Mouse (Mus musculus): ENCODE measurements at regions not wholly inside any gene's neighbourhood (a gene's known extent, or its start where the extent isn't known, plus 50 kb on each side); places are given as distances from the start of the nearest gene placed in this dataset.

- peak in 1 of 2 experiments; percentile 15 for DNase-seq
Measured at GRCm38 (mm10) chr3:34885137-34885536, 234.9 kb downstream of the Sox2 start.

DNA sequence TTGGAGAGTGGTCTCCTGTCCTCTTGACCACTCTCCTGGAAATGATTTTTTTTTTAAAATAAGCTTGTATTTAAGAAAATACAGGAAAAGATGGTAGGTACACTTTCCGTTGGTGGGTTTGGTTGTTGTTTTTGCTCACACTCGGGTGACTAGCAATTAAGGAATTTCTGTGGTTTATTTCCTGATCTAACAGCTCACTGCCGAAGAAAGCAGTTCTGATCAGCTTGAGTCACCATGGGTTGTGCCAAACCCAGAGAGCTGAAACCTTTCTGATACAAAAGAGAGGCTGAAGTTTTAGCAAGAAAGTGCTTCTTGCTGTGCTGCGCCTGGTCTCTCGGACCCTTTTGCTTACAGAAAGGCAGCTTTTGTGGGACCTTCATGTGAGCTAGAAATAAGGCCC, 243.2 kb downstream of the Sox2 start:
- no peak for DNase-seq

GRCm38 (mm10) chr3:34903106-34903505, 252.9 kb downstream of the Sox2 start:
- DNase-seq: no peak

- no peak for DNase-seq
Measured at GRCm38 (mm10) chr3:34908489-34908888, 258.3 kb downstream of the Sox2 start.

GRCm38 (mm10) chr3:34909350-34909749, 259.1 kb downstream of the Sox2 start:
- DNase-seq: no peak

DNA sequence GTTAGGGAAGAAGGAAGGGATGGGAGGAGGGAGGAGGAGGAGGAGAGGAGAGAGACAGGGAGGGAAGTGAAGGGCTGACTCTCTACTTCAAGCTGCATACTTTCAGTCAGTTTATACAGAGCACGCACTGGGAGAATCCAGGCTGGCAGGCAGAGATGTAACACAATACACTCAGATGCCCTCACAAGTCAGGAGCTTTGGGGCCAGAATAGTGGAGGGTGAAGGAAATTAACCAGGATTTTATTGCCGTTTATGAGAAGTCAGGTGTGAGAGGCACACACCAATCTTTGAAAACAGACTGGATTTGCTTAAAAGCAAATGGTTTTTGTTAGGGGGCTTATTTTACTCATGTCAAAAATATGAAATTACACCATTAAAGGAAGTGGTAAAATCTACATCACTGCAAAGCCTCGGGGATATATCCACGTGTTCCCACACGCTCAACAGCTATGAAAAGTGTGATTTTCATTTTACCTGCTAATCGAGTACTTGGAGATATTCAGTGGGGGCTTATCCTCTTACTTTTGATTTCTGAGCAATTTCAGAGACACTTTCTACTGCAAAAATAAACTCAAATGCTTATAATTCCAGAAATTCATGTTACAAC, 268.2 kb downstream of the Sox2 start:
- no peak for DNase-seq

GRCm38 (mm10) chr3:34920497-34920896, 270.3 kb downstream of the Sox2 start:
- DNase-seq: no peak

GRCm38 (mm10) chr3:34949867-34950266, 299.7 kb downstream of the Sox2 start:
- no peak for DNase-seq

DNA sequence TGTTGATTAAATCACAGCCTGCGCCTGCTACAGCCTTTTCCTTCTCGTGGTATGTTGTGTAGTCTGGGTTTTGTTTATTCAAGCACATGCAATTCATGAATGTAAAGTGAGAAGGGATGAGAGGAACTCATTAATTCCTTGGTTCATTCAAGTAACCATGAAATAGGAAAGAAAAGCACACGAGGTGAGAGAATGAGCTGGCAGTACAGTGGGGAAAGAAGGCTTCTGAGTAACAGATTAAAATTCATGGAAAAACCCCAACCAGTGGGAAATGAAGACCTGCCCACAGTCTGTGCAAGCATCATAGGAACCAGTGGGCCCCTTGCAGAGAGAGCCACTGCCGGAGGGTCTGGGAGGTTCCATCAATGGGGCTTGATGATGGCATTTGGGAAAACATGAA, 306.0 kb downstream of the Sox2 start:
- no peak for DNase-seq

DNA sequence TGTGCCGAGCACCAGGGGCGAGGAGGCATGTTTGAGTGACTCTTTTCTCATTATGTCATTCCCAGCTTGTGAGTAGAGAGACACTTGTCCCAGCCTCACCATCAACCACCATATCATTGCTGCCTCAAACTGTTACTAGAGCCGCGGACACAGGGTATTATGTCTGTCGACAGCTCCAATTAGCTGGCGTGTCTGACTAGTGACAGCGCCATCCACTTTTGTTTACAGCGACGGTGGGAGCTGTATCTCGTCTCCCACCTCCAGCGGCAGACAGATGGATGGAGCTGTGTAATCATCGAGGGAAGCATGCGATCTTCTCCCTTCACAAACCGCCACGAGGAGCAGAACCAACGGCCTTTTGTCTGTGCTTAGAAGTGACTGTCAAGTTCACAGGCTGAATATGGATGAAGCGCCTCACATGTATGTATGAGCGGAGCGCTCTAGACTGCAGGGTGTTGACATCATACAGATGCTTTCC, 308.9 kb downstream of the Sox2 start:
- DNase-seq: no peak

DNA sequence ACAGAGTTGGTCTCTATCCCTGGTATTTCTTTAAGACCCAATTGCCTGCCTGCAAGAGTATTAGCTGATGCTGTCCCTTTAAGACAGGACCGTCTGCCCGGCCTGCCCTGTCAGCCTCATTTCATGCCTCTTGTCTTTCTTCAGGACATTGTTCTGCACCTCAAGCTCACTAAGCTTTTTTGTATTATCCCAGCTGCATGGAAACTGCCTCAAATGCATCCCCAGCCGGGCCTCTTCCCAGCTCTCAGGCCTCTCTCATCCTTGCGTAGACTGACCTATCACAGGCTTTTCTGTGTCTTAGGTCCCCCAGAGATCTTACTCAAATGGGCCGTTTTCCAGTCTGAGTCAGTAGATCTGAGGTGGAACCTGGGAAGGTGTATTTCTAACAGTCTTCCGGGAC, 316.2 kb downstream of the Sox2 start:
- no peak for DNase-seq

DNA sequence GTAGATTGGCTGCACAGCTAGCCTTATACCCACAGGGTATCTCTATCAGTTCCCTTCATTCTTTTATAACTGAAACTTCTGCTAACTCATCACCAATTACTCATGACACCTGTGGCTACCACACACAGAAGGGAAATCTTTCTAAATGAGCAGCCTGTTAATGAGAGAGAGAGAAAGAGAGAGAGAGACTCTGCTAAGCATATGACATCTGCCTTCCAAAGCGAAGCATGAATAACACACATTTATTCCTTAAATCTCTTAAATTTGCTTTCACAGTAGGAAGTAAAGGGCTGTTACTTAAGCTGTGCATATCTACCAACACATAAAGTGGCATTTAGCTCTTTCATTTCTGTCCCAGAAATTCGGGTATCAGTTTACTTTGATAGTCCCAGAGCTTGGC, 317.7 kb downstream of the Sox2 start:
- DNase-seq: no peak

DNA sequence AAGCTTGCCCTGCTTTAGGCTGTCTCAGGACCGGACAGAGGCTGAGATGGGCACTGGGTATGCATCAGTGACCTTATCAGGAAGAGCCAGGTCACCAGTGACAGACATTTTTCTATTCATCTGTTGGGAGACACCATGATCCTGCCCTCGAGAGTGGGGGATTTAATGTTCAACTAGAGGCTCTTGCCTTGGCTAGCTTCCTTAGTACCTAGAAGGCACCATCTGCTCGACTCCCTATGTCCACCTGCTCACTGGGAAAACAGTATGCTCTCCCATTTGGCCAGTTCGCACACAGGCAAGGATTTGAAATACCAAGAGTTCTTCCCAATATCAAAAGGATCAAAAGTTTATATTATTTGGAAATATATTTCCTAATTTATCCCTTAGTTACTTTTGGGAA, 321.3 kb downstream of the Sox2 start:
- DNase-seq: no peak

- no peak for DNase-seq
Measured at GRCm38 (mm10) chr3:34974371-34974770, 324.2 kb downstream of the Sox2 start.
